Mouse (Mus musculus): ENCODE data around the gene D630003M21Rik. TPM values are rescaled to one million over a fixed set of nuclear protein-coding genes. Genes with fewer than 3 reads are reported as not detected.

D630003M21Rik gene
- total RNA-seq, 2 experiments from 2014 or later: not detected

DNA sequence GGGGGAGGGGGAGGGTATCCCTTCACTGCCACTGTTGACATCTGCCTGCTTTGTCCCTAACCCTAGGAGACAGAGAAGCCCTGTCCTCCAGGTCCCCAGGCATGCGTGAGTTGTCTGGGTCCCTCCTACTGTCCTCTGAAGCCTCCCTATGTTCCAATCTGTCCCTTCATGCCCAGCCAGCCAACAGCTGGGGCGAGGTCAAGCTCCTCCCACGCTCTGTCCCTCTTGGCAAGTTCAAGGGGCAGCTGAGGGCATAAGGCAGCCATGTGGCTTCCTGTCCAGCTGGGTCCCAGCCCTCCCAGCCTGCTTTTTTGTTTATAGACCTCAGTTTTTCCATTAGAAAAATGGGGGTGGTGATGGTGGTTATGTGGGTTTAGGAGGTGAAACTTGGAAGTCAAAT, 29.7 kb downstream of the D630003M21Rik start:
- no peak for ATAC-seq (ENCODE audit: poor library complexity, severe bottlenecking)

GRCm38 (mm10) chr2:158198861-158199260, 30.2 kb downstream of the D630003M21Rik start:
- ATAC-seq (ENCODE audit: poor library complexity, severe bottlenecking): no peak

DNA sequence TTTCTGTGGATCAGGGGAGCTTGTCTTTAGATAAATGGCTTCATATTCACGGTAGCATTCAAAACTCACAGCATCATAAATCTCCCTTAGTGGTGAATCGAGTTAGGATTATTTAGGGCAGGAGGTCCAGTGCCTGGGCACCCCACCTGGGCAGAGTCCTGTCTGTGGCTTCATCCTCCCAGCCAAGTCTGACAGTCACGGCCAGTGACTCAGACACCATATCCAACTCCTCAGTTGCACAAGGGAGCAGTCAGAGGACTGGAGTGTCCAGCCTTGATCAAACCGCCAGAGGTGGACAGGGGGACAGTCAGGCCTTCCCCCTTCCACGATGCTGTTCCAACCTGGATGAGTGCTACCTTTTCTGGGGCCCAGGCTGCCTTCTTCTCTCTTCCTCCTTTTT, 31.1 kb downstream of the D630003M21Rik start:
- no peak for ATAC-seq (ENCODE audit: poor library complexity, severe bottlenecking)

DNA sequence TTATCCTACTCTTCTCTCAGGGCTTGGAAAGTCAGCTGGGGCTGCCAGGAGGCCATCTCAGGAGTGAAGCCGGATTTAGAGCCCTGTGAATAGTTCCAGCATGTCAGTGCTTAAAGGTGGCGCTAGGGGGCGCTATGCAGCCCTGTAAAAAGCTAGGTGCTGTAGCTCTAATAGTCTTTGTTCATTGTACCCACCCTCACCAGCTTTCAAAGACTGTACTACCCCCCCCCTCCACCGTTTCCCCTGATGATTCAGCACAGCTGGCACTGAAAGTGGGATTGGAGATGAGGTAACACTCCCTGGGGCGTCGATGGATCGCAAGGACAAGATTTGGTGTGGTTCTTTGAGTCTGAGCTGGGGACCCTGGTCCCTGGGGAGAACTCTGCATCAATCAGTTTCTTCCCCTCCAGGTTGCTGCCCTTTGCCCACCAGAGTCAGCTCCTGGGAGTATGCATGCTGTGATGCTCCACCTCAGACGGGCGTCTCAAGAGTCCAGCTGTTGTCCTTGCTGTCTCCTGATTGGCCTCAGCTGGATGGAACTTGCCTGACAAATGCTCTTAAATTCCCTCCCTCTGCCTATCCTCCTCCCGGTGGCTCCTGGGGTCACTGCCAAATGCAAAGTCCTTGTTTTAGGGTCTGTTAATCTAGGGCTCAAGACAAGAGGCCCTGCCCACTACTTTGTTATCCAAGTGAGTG, 33.9 kb downstream of the D630003M21Rik start:
- peak; percentile 70 for ATAC-seq (ENCODE audit: poor library complexity, severe bottlenecking)

DNA sequence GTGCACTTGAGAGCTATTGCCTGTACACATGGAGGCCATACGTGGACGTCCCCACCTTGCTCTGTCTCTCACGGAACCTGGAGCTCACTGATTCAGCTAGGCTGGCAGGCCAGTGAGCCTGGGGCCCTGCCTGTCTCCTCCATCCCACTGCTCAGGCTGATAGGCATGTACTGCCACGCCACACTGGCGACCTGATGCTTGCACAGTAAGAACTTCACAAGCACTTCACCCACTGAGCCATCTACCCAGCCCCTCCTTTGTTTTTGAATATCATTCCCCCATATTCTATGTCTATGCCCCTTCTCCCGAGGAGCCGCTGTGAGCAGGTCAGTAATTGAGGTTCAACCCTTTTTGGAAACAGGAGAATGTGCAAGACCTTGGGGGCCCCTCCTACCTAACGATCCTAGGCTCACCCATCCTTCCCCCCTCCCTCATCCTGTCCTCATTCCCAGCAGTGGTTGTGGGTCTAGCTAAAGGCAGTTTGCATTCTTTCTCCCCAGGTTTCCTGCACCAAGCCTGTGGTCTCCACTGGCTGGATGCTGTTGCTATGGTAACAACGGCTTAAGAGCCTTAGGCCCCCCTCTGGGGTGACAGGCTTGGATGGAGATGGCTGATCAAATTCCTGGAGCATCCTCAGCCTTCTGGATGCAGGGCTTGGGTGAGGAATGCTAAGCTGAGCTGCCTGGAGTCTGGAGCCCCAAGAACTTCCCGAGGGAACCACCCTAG, 35.2 kb downstream of the D630003M21Rik start:
- no peak for ATAC-seq (ENCODE audit: poor library complexity, severe bottlenecking)

DNA sequence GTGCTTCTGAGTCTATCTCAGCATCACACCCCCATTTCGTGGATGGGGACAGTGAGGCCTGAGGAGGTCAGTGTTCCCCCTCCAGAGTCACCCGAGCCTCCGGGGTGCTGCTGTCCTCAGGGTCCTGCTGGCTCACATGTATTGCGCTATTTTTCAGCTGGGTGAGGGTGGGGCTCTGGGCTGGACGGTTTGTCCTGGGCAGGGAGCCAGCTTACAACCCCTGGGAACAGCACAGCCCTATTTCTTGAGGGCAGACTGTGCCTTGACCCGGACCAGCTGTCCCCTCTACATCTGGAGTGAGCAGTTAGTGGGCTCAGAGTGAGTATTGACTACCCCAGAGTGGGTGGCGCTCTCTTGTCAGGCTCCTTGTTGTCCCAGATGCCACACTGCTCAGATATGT, 37.9 kb downstream of the D630003M21Rik start:
- no peak for ATAC-seq (ENCODE audit: poor library complexity, severe bottlenecking)

DNA sequence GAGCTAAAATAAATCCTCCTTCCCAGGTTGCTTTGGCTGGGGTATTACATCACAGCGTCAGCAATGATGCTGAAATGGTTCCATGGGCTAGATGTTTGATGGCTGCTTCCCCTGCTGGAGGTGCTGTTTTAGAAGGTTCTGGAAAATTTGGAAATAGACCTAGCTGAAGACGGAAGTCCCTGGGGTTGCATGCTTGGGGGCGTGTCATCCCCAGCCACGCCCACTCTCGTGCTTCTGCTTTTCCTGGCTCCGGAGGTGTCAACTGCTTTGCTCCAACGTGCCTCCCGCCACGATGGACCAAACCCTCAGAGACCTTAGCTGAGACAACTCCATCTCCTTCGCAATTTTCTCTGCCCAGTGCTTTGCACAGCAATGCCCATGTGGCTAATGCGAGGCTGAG, 39.6 kb downstream of the D630003M21Rik start:
- ATAC-seq (ENCODE audit: poor library complexity, severe bottlenecking): peak; percentile 98

DNA sequence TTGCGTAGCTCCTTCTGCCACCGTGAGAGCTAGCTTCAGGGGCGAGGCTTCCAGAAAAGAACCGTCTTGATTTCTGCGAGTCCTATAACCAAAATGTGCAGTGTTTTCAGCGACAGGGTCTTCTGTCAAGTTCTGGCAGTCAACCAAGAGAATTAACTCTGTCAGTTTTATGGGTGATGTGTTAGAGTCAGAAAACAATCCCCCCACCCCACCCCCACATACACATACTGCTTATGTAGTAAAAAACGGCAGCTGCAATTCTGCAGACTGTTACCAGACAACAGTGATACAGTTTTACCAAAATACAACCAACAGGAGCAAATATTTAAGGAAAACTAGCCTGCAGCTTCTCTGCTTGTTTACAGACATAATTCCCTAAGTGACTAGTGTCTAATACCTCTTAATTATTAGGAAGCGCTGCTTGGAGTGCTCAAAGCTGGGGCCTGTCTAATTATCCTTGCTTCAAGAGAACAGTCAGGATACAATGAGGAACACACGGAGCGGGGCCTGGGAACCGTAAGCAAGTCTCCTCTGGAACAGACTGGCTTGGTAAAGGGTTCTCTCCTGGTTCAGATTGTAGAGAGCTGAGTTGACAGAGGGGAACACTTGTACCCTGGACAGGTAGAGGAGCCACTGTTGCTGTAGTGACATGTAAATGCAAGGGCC, 42.7 kb downstream of the D630003M21Rik start:
- no peak for ATAC-seq (ENCODE audit: poor library complexity, severe bottlenecking)

GRCm38 (mm10) chr2:158183266-158183665, 45.8 kb downstream of the D630003M21Rik start:
- no peak for ATAC-seq (ENCODE audit: poor library complexity, severe bottlenecking)

GRCm38 (mm10) chr2:158181932-158182331, 47.1 kb downstream of the D630003M21Rik start:
- ATAC-seq (ENCODE audit: poor library complexity, severe bottlenecking): no peak

DNA sequence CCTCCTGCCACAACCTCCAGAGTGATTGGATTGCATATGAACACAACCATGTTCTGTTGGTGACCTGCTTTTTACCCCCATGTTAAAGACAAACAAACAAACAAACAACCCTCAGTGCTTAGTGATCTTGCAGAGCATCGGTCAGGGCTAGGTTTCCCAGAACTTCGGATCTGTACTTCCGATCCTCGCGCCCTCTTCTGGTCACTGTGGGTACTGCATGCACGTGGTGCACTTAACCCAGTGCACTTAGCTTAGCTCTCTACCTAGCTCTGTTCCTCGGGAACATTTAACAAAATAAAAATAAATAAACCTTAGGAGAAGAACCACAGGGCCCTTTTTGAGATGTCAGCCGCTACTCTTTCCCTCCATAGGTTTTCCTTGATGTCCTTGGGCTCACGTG, 48.2 kb downstream of the D630003M21Rik start:
- ATAC-seq (ENCODE audit: poor library complexity, severe bottlenecking): peak; percentile 50

DNA sequence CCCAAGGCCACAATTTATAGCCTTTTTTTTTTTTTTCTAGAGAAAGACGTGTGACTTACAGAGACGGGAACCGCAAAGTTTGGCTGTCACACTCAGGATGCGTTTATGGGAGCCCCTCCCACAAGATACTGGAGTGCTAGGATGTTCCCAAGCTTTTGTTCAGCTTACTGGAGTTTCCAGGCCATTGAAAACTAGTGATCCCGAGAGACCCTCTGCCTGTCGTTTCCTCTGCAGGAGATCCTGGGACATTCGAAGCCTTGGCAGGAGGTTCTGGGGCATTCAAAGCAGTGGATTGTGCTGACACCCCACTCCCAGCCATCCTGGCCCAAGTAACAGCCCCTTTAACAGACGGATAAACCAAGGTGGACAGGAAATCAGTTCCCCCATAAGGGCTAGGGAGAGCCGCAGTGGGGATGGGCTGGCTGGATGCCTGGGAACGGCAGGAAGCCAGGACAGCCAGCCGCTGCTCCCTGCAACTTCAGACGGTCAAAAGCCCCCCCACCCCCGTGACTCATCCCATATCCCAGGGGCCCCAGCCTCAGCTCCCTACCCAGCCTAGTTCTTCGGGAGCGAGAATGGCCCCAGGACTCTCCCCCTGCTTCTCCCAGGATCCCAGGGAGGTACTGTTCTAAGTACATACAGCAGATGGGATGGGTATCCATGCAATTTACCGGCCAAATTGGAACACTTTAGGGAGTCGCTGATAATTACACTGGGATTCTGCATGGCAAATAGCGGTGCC, 49.5 kb downstream of the D630003M21Rik start:
- no peak for ATAC-seq (ENCODE audit: poor library complexity, severe bottlenecking)

DNA sequence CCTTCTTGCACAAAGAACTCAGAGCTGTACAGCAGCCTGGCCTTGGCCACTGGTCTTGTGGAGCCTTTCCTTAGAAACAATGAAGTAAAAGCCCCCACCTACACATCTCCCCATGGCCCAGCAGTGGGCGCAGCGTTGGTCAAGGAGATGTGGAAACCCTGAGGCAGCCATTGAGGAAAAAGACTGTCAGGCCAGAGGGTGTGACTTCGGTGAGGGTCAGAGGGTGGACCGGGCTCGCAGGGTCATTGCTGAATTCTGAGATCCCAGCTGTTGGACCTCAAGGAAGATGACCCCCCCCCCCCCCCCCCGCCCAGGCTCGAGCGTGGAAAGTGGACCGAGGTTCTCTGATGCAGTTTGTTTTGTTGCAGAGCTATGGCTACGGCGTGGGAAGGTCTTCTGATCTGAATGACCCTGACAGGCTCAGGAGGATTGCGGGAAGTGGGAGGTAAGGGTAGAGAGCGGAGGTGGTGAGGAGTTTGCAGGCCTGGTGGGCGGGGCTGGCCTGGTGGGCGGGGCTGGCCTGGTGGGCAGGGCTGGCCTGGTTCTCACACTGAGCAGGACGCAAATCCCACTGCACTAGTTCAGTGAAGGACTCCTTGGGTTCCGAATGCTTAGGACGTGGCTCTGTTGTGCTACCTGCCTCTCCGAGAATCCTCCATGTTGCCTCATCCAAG, 50.2 kb downstream of the D630003M21Rik start:
- ATAC-seq (ENCODE audit: poor library complexity, severe bottlenecking): peak; percentile 20; the same call in 1 of the 2 replicates

DNA sequence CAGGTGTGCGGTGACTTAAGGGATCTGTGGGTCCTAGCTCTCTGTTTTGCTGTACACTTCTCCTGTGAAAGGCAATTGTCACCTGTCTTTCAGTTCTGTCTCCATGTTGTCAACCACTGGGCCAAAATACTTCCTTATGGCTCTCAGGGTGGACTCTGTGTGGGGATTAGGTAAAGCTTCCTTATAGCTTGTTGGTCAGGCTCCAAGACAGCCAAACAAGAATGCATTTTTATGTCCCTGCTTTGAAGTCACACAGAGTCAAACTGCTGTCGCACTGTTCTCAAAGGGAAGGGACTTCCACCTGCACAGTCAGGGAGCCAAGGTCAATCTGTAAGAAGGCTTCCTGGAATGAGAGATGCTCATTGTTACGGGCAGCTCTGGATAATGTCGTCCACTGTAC, 50.9 kb downstream of the D630003M21Rik start:
- no peak for ATAC-seq (ENCODE audit: poor library complexity, severe bottlenecking)

DNA sequence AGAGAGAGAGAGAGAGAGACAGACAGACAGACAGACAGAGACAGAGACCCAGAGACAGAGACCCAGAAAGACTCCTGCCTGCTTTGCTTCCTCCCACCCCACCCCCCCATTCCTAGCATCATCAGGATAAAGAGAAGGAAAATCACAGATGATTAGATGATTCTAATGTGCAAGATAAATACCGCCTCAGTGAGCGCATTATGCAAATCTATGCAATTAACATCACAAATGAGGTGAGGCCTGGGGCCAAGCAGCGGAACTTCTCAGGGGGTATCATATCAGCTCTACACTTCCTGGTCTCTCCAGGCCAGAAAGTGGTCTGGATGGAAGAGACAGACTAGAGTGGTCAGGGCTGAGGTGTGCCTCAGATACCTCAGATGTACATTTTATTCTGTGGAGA, 51.4 kb downstream of the D630003M21Rik start:
- no peak for ATAC-seq (ENCODE audit: poor library complexity, severe bottlenecking)

DNA sequence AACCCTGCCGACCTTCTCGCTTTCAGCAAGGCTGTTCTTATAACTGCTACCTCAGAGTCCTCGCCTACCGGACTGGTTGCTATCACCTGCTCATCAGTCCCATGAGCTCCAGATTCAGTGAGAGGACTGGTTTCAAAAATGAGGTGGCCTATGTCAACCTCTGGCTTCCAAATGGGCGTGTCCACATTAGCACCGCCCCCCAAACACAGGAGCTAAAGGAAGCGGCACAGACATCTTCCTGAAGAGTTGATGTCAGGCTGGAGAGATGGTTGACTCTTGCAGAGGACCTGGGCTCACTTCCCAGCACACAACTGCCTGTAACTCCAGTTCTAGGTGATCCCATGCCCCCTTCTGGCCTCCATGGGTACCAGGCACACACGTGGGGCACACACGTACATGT, 52.3 kb downstream of the D630003M21Rik start:
- ATAC-seq (ENCODE audit: poor library complexity, severe bottlenecking): no peak

DNA sequence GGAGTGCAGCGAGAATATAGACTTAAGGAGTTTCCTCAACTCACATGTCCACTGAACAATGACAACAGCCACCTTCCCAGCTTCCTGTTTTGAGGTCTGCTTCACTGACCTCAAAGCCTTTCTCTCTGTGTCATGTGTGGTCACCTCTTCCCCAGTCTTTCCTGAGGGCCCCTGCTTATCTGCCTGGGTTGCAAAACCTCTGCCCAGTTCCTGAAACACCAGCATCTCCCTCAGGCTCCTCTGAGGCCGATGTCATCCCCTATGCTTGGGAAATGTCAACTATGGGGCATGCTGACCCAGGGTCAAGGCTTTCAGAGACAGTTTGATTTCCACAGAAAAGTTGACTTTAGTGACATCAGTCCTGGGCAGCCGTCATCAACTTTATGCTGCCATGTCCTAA, 53.6 kb downstream of the D630003M21Rik start:
- ATAC-seq (ENCODE audit: poor library complexity, severe bottlenecking): peak; percentile 74

DNA sequence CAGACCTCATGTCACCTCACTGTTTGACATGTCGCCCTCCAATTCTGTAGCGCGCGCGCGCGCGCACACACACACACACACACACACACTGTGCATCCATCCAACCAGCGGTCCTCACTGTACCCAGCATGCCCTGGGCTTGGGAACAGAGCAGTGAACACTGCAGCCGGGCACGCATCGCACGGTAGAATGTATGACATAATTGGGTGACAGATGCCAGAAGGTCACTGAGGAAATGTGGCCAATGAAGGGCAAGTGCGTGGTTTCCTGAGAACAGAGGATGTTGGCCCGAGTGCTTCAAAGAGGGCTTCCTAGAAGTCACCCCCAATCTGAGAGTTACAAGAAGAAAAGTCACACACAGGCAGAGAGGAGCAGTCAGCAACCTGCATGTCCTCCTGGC, 54.1 kb downstream of the D630003M21Rik start:
- peak; percentile 40 for ATAC-seq (ENCODE audit: poor library complexity, severe bottlenecking)

- peak; percentile 53 for ATAC-seq (ENCODE audit: poor library complexity, severe bottlenecking)
These were observed 54.6 kb downstream of the D630003M21Rik start for GRCm38 (mm10) chr2:158174438-158174837.

- ATAC-seq (ENCODE audit: poor library complexity, severe bottlenecking): no peak
These were observed 58.6 kb downstream of the D630003M21Rik start for GRCm38 (mm10) chr2:158170394-158170793.

- ATAC-seq (ENCODE audit: poor library complexity, severe bottlenecking): no peak
These were observed 59.3 kb downstream of the D630003M21Rik start for GRCm38 (mm10) chr2:158169771-158170170.

Data from megakaryocyte, adult 5-6 weeks (primary cell).